Mouse (Mus musculus) hindbrain, embryonic 12.5 days (tissue): ENCODE data around the gene Dok5. TPM values are rescaled to one million over a fixed set of nuclear protein-coding genes. Genes with fewer than 3 reads are reported as not detected.
A peak's percentile ranks its signal among the peaks of the same experiment; 100 is the strongest.

Experiments
- ATAC-seq: fragments of 200-750 bp; cut with Nextera tagmentation; 2 replicates; pipeline ENCODE4 v1.8.0; 2017; ENCODE audit warnings: moderate TSS enrichment; ENCODE audit not compliant: low FRiP score
- H3K27ac ChIP-seq: fragments of 300-500 bp; sonication (generic); 2 replicates; pipeline ENCODE4 v1.5.1; 2016; ENCODE audit warnings: mild to moderate bottlenecking
- H3K27me3 ChIP-seq: fragments of 300-500 bp; sonication (generic); 2 replicates; pipeline ENCODE4 v1.6.1; 2016; ENCODE audit warnings: mild to moderate bottlenecking
- H3K36me3 ChIP-seq: fragments of 300-500 bp; sonication (generic); 2 replicates; pipeline ENCODE4 v1.6.1; 2016; ENCODE audit warnings: mild to moderate bottlenecking
- H3K4me1 ChIP-seq: fragments of 300-500 bp; sonication (generic); 2 replicates; pipeline ENCODE4 v1.6.1; 2016
- H3K4me2 ChIP-seq: fragments of 300-500 bp; sonication (generic); replicated peaks from 2 replicates; pipeline ENCODE4 v1.6.1; 2016; ENCODE audit warnings: mild to moderate bottlenecking
- H3K4me3 ChIP-seq: fragments of 300-500 bp; sonication (generic); 2 replicates; pipeline ENCODE4 v1.5.1; 2016; ENCODE audit warnings: mild to moderate bottlenecking
- H3K9ac ChIP-seq: fragments of 300-500 bp; sonication (generic); 2 replicates; pipeline ENCODE4 v1.6.1; 2016; ENCODE audit warnings: mild to moderate bottlenecking, moderate library complexity
- H3K9me3 ChIP-seq: fragments of 300-500 bp; sonication (generic); replicated peaks from 2 replicates; pipeline ENCODE4 v1.6.1; 2016; ENCODE audit warnings: mild to moderate bottlenecking
- WGBS: fragments of 180-500 bp; shearing (Covaris S2); methylation state at CpG from one replicate; pipeline ENCODE4 v1.1.7; 2016; 5-methylcytosine and 5-hydroxymethylcytosine counted together
- polyA plus RNA-seq: library from polyadenylated mRNA; unstranded; fragments of >200 nt; fragmentation: Nextera tagmentation; extraction: Ambion mirVana; gene quantifications from 2 replicates; pipeline ENCODE4 v1.2.1, GENCODE M21; 2016

Dok5 gene
- 29.0 and 30.9 TPM in 2 replicates for polyA plus RNA-seq

GRCm38 (mm10) chr2:170731632-170732561 is at the start of gene Dok5:
TSS of gene Dok5 (plus strand) at chr2:170731807.
- H3K9me3 ChIP-seq, result no peaks in the 10 kb centered on the region
- peaks cover 16% of the 10 kb centered on the region for H3K4me1 ChIP-seq
- peak within 1 kb of the TSS; percentile 44 for H3K4me3 ChIP-seq
- H3K4me2 ChIP-seq, result peak within 1 kb of the TSS; percentile 74
- H3K9ac ChIP-seq, result peak within 1 kb of the TSS; percentile 65
- under 1% methylated on average over 47 of the region's 53 CpGs for WGBS
- peak; percentile 89 for ATAC-seq
- peak within 1 kb of the TSS; percentile 74 for H3K27ac ChIP-seq
- no peaks in the 10 kb centered on the region; the same call in 1 of the 2 replicates for H3K27me3 ChIP-seq
- H3K36me3 ChIP-seq, result no peaks in the 10 kb centered on the region

GRCm38 (mm10) chr2:170683385-170683784 is 48.2 kb upstream of the Dok5 start:
- no peaks in the 10 kb centered on the region for H3K9me3 ChIP-seq
- WGBS, result 75% methylated on average over 2 of the region's 2 CpGs
- no peak overlapping the region for H3K27ac ChIP-seq
- H3K4me3 ChIP-seq, result no peak overlapping the region
- H3K9ac ChIP-seq, result no peak overlapping the region
- no peaks in the 10 kb centered on the region for H3K27me3 ChIP-seq
- no peaks in the 10 kb centered on the region for H3K4me1 ChIP-seq
- no peak overlapping the region for H3K4me2 ChIP-seq
- no peak for ATAC-seq
- H3K36me3 ChIP-seq, result no peaks in the 10 kb centered on the region

- Histone ChIP-seq H3K27ac (no peak overlapping the region), H3K4me1 (peaks cover 5% of the 10 kb centered on the region; the same call in 1 of the 2 replicates), H3K9ac (no peak overlapping the region), H3K27me3 (no peaks in the 10 kb centered on the region), H3K4me2 (no peak overlapping the region), H3K36me3 (no peaks in the 10 kb centered on the region), H3K9me3 (no peaks in the 10 kb centered on the region), H3K4me3 (no peak overlapping the region)
- peak; percentile 40; the same call in 1 of the 2 replicates for ATAC-seq
- WGBS, result 80% methylated on average over 23 of the region's 23 CpGs
These were observed 36.3 kb upstream of the Dok5 start for GRCm38 (mm10) chr2:170695071-170695936.

GRCm38 (mm10) chr2:170695937-170696510 is 35.6 kb upstream of the Dok5 start:
- Histone ChIP-seq H3K27me3 (no peaks in the 10 kb centered on the region), H3K4me2 (no peak overlapping the region), H3K36me3 (no peaks in the 10 kb centered on the region), H3K9ac (no peak overlapping the region), H3K9me3 (no peaks in the 10 kb centered on the region), H3K4me1 (peaks cover 5% of the 10 kb centered on the region; the same call in 1 of the 2 replicates), H3K27ac (no peak overlapping the region), H3K4me3 (no peak overlapping the region)
- ATAC-seq, result peak; percentile 29; the same call in 1 of the 2 replicates
- WGBS, result 72% methylated on average over 14 of the region's 14 CpGs

DNA sequence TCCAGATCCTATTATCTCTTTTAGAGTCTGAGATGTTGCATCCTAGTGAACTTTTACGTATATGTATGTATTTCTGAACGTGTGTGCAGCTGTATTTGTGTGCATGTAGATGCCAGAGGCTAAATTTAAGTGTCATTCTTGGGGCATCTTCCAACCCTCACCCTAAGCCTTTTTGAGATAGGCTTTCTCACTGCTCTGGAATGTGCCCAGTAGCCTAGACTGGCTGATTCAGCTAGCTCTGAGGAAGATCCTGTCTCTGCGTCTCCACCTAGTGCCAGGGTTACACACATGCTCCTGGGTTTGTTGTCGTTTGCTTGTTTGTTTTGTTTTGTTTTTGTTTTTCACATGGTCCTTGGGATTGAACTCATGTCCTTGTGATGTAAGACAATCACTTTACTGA is 31.1 kb upstream of the Dok5 start:
- no peak overlapping the region for H3K27ac ChIP-seq
- no peak overlapping the region for H3K4me2 ChIP-seq
- H3K9me3 ChIP-seq, result no peaks in the 10 kb centered on the region
- no peaks in the 10 kb centered on the region for H3K36me3 ChIP-seq
- WGBS, result 87% methylated on average over 4 of the region's 4 CpGs
- H3K27me3 ChIP-seq, result no peaks in the 10 kb centered on the region
- ATAC-seq, result no peak
- H3K9ac ChIP-seq, result no peak overlapping the region
- H3K4me1 ChIP-seq, result peaks cover 5% of the 10 kb centered on the region; the same call in 1 of the 2 replicates
- H3K4me3 ChIP-seq, result no peak overlapping the region

DNA sequence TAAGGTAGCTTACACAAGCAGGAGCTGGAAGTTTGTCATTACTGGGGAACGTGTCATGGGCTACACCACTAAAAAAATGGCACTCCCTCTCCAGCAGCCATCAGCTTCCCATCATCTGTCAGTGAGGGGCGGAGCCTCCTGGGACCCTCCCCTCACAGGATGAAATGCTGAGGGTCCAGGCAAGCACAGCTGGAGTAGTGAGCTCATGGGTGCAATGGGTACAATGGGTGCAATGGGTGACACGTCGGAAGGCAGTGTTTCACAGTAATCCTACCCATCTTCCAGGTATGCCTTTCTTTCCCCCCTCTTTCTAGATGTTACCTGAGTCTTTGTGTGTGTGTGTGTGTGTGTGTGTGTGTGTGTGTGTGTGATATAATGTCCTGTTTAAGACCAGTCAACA is 25.1 kb upstream of the Dok5 start:
- Histone ChIP-seq H3K4me2 (no peak overlapping the region), H3K27me3 (no peaks in the 10 kb centered on the region), H3K9ac (no peak overlapping the region), H3K27ac (no peak overlapping the region), H3K4me3 (no peak overlapping the region), H3K4me1 (no peaks in the 10 kb centered on the region), H3K9me3 (no peaks in the 10 kb centered on the region), H3K36me3 (no peaks in the 10 kb centered on the region)
- ATAC-seq, result no peak
- 91% methylated on average over 4 of the region's 4 CpGs for whole genome bisulfite sequencing

DNA sequence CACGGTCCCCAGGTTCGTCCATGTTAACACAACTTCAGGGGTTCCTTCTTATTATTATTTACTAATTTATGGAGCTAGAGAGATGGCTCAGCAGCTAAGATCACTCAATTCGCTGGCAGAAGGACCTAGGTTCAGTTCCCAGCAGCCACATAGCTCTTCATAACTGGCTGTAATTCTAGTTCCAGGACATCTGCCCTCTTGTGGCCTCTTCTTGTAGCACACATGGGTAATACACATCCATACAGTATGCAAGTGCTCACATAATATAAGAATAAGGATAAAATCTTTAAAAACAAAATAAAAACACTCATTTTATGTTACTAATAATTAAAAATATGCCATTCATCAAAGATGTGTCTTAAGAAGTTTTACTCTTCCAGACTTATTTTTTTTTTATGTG is 23.9 kb upstream of the Dok5 start:
- H3K4me3 ChIP-seq, result no peak overlapping the region
- H3K36me3 ChIP-seq, result no peaks in the 10 kb centered on the region
- WGBS, result 80% methylated on average over 3 of the region's 3 CpGs
- ATAC-seq, result no peak
- no peak overlapping the region for H3K27ac ChIP-seq
- H3K4me2 ChIP-seq, result no peak overlapping the region
- no peak overlapping the region for H3K9ac ChIP-seq
- H3K27me3 ChIP-seq, result no peaks in the 10 kb centered on the region
- H3K4me1 ChIP-seq, result no peaks in the 10 kb centered on the region
- H3K9me3 ChIP-seq, result no peaks in the 10 kb centered on the region

GRCm38 (mm10) chr2:170708901-170709300 is 22.7 kb upstream of the Dok5 start:
- Histone ChIP-seq H3K9me3 (no peaks in the 10 kb centered on the region), H3K4me3 (no peak overlapping the region), H3K9ac (no peak overlapping the region), H3K27me3 (no peaks in the 10 kb centered on the region), H3K4me1 (no peaks in the 10 kb centered on the region), H3K36me3 (no peaks in the 10 kb centered on the region), H3K4me2 (no peak overlapping the region), H3K27ac (no peak overlapping the region)
- no peak for ATAC-seq
- WGBS, result 75% methylated on average over 9 of the region's 9 CpGs

- no peaks in the 10 kb centered on the region for H3K27me3 ChIP-seq
- no peaks in the 10 kb centered on the region for H3K9me3 ChIP-seq
- H3K4me3 ChIP-seq, result no peak overlapping the region
- H3K4me1 ChIP-seq, result no peaks in the 10 kb centered on the region
- H3K36me3 ChIP-seq, result no peaks in the 10 kb centered on the region
- no peak overlapping the region for H3K4me2 ChIP-seq
- H3K27ac ChIP-seq, result no peak overlapping the region
- no peak overlapping the region for H3K9ac ChIP-seq
- WGBS, result 90% methylated on average over 11 of the region's 11 CpGs
- no peak for ATAC-seq
These were observed 18.8 kb upstream of the Dok5 start for GRCm38 (mm10) chr2:170712658-170713285.

DNA sequence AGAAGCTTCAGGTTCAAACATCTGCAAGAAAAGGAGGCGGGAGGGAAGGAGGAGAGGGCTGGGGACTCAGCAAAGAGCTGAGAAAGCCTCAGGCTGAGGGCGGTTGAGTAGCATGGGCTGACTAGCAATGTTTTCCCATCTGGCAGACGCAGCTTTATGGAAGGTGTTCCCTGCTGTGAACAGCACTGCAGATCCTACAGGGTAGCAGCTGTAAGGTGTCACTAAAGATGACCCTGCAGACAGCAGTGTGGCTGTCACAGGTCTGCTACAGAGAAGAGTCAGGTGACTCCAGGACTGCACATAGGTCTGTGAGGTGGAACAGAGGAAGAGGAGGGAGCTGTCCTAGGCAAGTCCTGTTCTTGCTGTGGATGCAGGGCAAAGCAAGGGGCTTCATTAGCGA is 11.2 kb upstream of the Dok5 start:
- no peak for ATAC-seq
- no peak overlapping the region for H3K4me3 ChIP-seq
- no peak overlapping the region for H3K9ac ChIP-seq
- no peaks in the 10 kb centered on the region; the same call in 1 of the 2 replicates for H3K4me1 ChIP-seq
- H3K9me3 ChIP-seq, result no peaks in the 10 kb centered on the region
- H3K36me3 ChIP-seq, result no peaks in the 10 kb centered on the region
- WGBS, result 38% methylated on average over 4 of the region's 4 CpGs
- H3K27me3 ChIP-seq, result no peaks in the 10 kb centered on the region
- no peak overlapping the region for H3K4me2 ChIP-seq
- no peak overlapping the region for H3K27ac ChIP-seq

DNA sequence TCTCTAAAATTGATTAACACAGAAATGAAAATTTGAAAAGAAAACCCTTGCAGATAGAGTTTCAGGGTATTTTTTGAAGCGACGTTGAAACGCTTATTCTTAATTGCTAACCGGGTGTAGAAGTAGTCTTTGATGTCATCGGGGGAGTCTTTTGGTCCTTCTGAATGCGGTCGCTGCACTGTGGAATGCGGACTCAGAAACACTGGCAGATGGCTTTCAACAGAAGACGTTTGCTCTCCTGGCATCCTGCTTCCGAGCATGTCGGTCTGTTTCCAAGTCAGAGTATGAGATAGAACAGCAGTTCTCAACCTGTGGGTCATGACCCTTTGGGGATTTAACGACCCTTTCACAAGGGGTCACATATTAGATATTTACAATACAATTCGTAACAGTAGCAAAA is 7.5 kb upstream of the Dok5 start:
- Histone ChIP-seq H3K36me3 (no peaks in the 10 kb centered on the region), H3K4me3 (no peak overlapping the region), H3K9me3 (no peaks in the 10 kb centered on the region), H3K9ac (no peak overlapping the region), H3K27me3 (no peaks in the 10 kb centered on the region), H3K4me1 (no peaks in the 10 kb centered on the region; the same call in 1 of the 2 replicates), H3K27ac (no peak overlapping the region), H3K4me2 (no peak overlapping the region)
- 68% methylated on average over 13 of the region's 13 CpGs for WGBS
- ATAC-seq, result no peak
